Mouse (Mus musculus): ENCODE data around the gene Lnpep. TPM values are rescaled to one million over a fixed set of nuclear protein-coding genes. Genes with fewer than 3 reads are reported as not detected.
"Not testable (repeated sequence)": the region's sequence is repeated elsewhere in the genome, so short reads cannot be mapped to it uniquely, and the experiment has no call there.

Lnpep gene
- total and polyA plus RNA-seq, 2 experiments from 2014 or later, result 5.1 to 33.1 TPM

DNA sequence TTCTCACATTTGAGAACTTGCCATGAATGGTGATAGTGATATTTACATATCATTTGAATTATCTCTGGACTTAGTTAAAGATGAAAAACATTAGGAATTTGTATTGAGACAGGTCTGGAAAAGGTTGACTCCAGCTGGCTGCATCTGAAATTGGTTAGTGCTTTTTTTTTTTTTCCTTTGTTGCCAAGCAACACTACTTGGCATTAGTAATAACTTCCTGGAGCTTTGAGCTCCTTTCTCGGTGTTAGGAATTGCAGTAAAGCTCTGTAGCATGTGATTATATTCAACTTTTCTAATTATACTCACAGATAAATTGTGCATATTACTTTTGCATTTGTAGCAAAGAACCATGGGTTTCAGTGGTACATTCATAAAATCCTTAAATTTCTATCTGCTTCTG lies 126.0 kb downstream of the Lnpep start:
- Histone ChIP-seq H3K36me3 (ENCODE audit: insufficient read depth) (no peaks in the 10 kb centered on the region), H3K4me2 (ENCODE audit: low read depth) (no peak overlapping the region; the same call in 1 of the 2 replicates), H3K27me3 (ENCODE audit: insufficient read depth, low read length) (no peaks in the 10 kb centered on the region), H3K4me1 (ENCODE audit: insufficient read depth) (0 out of 2 replicates have a peak, but pooled peaks cover 6% of the 10 kb centered on the region), H3K27ac (ENCODE audit: low read depth, low read length) (0 out of 2 replicates have a peak overlapping the region, but pooled peaks have one; percentile 22), H3K9ac (no peak overlapping the region), H3K4me3 (ENCODE audit: low read depth, low read length) (no peak overlapping the region), H3K9me3 (ENCODE audit: low read length) (no peaks in the 10 kb centered on the region)
- 6% methylated on average over 1 of the region's 1 CpGs for WGBS
- DNase-seq, result peak; percentile 27
- no peak for TF ChIP-seq CTCF (IDR thresholded peaks at IDR 0.05; ENCODE audit: low read depth)
- ATAC-seq, result peak; percentile 74

DNA sequence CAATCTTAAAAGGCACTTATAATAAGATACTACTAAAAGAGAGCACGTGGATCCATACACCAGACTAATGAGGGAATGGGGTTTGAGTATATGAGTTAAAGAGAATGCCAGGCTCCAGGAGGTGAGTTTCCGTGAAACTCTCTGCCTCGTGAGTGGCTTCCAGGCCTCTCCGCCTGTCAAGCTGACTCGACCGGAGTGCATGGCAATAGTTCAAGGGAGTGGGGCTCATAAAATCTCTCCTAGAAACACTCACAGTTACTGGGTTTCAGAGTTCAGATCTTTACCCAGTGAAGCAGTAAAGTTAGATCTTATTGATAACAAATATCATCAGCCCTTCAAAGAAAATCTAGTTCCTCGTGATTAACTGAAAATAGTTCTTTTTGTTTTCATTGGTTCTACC lies 128.1 kb downstream of the Lnpep start:
- ATAC-seq (no peak), DNase-seq (no peak)
- H3K27ac ChIP-seq (ENCODE audit: low read depth, low read length), result no peak overlapping the region
- no peaks in the 10 kb centered on the region for H3K9me3 ChIP-seq (ENCODE audit: low read length)
- H3K4me2 ChIP-seq (ENCODE audit: low read depth), result no peak overlapping the region
- H3K36me3 ChIP-seq (ENCODE audit: insufficient read depth), result no peaks in the 10 kb centered on the region
- no peaks in the 10 kb centered on the region for H3K27me3 ChIP-seq (ENCODE audit: insufficient read depth, low read length)
- H3K4me1 ChIP-seq (ENCODE audit: insufficient read depth), result 0 out of 2 replicates have a peak, but pooled peaks cover 6% of the 10 kb centered on the region
- no peak overlapping the region for H3K9ac ChIP-seq
- no peak for TF ChIP-seq CTCF (IDR thresholded peaks at IDR 0.05; ENCODE audit: low read depth)
- H3K4me3 ChIP-seq (ENCODE audit: low read depth, low read length), result no peak overlapping the region
- WGBS, result 94% methylated on average over 7 of the region's 7 CpGs

DNA sequence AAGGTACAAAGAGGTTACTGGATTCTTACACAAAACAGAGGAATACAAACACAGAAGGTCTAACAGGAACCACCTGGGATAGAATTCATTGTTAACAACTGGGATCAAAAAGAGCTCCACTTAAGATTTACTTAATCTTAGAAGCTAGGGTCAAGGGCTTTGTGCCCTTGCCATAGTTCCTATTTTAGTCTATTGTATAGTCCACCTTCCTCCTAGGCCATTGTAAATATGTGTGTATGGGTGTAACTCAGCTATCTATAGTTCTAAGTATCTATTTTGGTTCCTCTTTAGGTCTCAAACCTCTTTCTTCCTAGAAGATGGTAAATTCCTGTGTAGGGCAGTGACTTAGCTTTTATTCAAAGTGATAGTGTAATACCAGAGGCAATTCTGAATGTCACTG lies 128.6 kb downstream of the Lnpep start:
- not testable (repeated sequence) for H3K27me3 ChIP-seq (ENCODE audit: insufficient read depth, low read length); ATAC-seq; H3K36me3 ChIP-seq (ENCODE audit: insufficient read depth); H3K4me2 ChIP-seq (ENCODE audit: low read depth); H3K4me3 ChIP-seq (ENCODE audit: low read depth, low read length); H3K27ac ChIP-seq (ENCODE audit: low read depth, low read length); H3K9me3 ChIP-seq (ENCODE audit: low read length); H3K9ac ChIP-seq; H3K4me1 ChIP-seq (ENCODE audit: insufficient read depth); DNase-seq

- no peak overlapping the region for H3K27ac ChIP-seq (ENCODE audit: low read depth, low read length)
- TF ChIP-seq CTCF (IDR thresholded peaks at IDR 0.05; ENCODE audit: low read depth), result no peak
- 91% methylated on average over 8 of the region's 8 CpGs for WGBS
- H3K36me3 ChIP-seq (ENCODE audit: insufficient read depth), result no peaks in the 10 kb centered on the region
- H3K4me3 ChIP-seq (ENCODE audit: low read depth, low read length), result no peak overlapping the region
- ATAC-seq, result no peak
- H3K9ac ChIP-seq, result no peak overlapping the region
- no peaks in the 10 kb centered on the region for H3K27me3 ChIP-seq (ENCODE audit: insufficient read depth, low read length)
- no peaks in the 10 kb centered on the region for H3K4me1 ChIP-seq (ENCODE audit: insufficient read depth)
- DNase-seq, result no peak
- H3K9me3 ChIP-seq (ENCODE audit: low read length), result no peaks in the 10 kb centered on the region
- no peak overlapping the region for H3K4me2 ChIP-seq (ENCODE audit: low read depth)
Measured at GRCm38 (mm10) chr17:17492116-17492515, 132.7 kb downstream of the Lnpep start.

DNA sequence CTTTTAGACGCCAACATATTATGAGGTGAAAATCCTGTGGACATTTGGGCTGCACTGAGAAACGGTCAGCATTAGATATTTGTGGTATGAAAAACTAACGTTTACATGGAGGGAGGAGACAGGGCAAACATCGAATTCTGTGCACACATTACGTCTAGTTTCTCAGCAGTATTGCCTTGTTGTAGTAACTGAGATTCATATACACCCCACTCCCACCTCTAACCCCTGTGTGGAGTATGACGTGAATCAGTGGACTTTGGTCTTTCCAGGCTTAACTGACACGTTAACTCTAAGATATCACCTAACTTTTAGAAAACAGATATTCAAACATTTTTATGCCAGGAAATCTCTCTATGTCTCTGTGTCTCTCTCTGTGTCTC lies 133.2 kb downstream of the Lnpep start:
- Histone ChIP-seq H3K27me3 (ENCODE audit: insufficient read depth, low read length) (no peaks in the 10 kb centered on the region), H3K4me2 (ENCODE audit: low read depth) (no peak overlapping the region), H3K36me3 (ENCODE audit: insufficient read depth) (no peaks in the 10 kb centered on the region), H3K4me1 (ENCODE audit: insufficient read depth) (no peaks in the 10 kb centered on the region), H3K27ac (ENCODE audit: low read depth, low read length) (no peak overlapping the region), H3K9ac (no peak overlapping the region), H3K4me3 (ENCODE audit: low read depth, low read length) (no peak overlapping the region), H3K9me3 (ENCODE audit: low read length) (no peaks in the 10 kb centered on the region)
- ATAC-seq (no peak), DNase-seq (no peak)
- WGBS, result 88% methylated on average over 7 of the region's 7 CpGs
- no peak for TF ChIP-seq CTCF (IDR thresholded peaks at IDR 0.05; ENCODE audit: low read depth)

DNA sequence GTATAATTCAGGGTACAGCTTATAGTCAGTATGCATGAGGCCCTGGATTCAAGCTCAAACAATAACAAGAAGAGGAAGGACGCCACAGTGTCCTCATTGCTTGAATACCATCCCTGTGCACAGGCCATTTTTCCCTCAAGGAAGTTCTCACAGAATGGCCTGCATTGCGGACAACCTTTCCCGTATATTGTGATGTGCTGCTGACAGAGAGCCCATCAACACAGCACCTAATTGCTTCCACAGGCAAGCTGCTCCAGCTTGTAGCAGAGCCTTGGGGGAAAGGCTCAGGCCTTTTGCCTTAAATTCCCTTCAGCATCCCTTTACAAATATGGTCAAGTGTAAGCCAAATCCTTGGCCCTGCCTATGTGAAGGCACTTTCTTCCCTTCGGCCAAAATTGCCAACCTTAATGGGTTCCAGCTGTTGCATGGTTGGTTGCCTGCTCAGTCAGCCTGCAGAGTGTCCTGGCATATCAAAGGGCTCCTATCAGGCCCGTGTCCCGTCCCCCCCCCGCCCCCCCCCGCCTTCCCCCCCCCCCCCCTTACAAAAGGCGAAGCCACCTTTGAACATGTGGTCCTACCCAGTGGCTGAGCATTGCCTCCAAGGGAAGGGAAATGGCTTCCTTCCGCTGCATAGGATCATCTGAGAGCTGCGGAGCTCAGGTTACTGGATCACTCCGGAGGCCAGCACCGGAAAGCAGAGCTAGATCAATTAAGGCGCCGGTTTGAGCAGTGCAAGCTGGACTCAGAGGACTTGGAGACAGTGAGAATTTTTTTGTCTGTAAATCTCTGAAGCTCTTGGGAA lies 133.8 kb downstream of the Lnpep start:
- Histone ChIP-seq H3K4me1 (ENCODE audit: insufficient read depth) (no peaks in the 10 kb centered on the region), H3K36me3 (ENCODE audit: insufficient read depth) (no peaks in the 10 kb centered on the region), H3K9me3 (ENCODE audit: low read length) (no peaks in the 10 kb centered on the region), H3K27ac (ENCODE audit: low read depth, low read length) (no peak overlapping the region), H3K9ac (no peak overlapping the region), H3K27me3 (ENCODE audit: insufficient read depth, low read length) (no peaks in the 10 kb centered on the region), H3K4me2 (ENCODE audit: low read depth) (no peak overlapping the region), H3K4me3 (ENCODE audit: low read depth, low read length) (no peak overlapping the region)
- ATAC-seq (no peak), DNase-seq (no peak)
- TF ChIP-seq CTCF (IDR thresholded peaks at IDR 0.05; ENCODE audit: low read depth), result no peak
- 62% methylated on average over 14 of the region's 15 CpGs for WGBS

- ATAC-seq, result no peak
- no peak for DNase-seq
- no peak for TF ChIP-seq CTCF (IDR thresholded peaks at IDR 0.05; ENCODE audit: low read depth)
- Histone ChIP-seq H3K27me3 (ENCODE audit: insufficient read depth, low read length) (no peaks in the 10 kb centered on the region), H3K27ac (ENCODE audit: low read depth, low read length) (no peak overlapping the region), H3K9ac (no peak overlapping the region), H3K4me1 (ENCODE audit: insufficient read depth) (no peaks in the 10 kb centered on the region), H3K4me2 (ENCODE audit: low read depth) (no peak overlapping the region), H3K36me3 (ENCODE audit: insufficient read depth) (no peaks in the 10 kb centered on the region), H3K4me3 (ENCODE audit: low read depth, low read length) (no peak overlapping the region), H3K9me3 (ENCODE audit: low read length) (no peaks in the 10 kb centered on the region)
- WGBS, result 34% methylated on average over 2 of the region's 2 CpGs
Measured at GRCm38 (mm10) chr17:17485789-17486188, 139.1 kb downstream of the Lnpep start.

Other genes starting within 250 kb of the Lnpep start
- gene Lix1, start 222.4 kb downstream of the Lnpep start, total RNA-seq (2014; rRNA removed), result 27.5 and 45.4 TPM in 2 replicates
- 25.1 and 33.0 TPM in 2 replicates for gene Lix1, start 222.4 kb downstream of the Lnpep start, polyA plus RNA-seq (2015; fragmentation: Nextera tagmentation; extraction: Ambion mirVana)
- not detected in 2 replicates for gene Vmn2r90, start 78.7 kb upstream of the Lnpep start, total RNA-seq (2014; rRNA removed)
- gene Vmn2r90, start 78.7 kb upstream of the Lnpep start, polyA plus RNA-seq (2015; fragmentation: Nextera tagmentation; extraction: Ambion mirVana), result not detected in 2 replicates
- gene Spaca6, start 202.1 kb upstream of the Lnpep start, total RNA-seq (2014; rRNA removed), result 18.5 and 20.8 TPM in 2 replicates
- gene Spaca6, start 202.1 kb upstream of the Lnpep start, polyA plus RNA-seq (2015; fragmentation: Nextera tagmentation; extraction: Ambion mirVana), result 5.1 and 10.7 TPM in 2 replicates
- 0.23 and 0.90 TPM in 2 replicates for gene Has1, start 230.2 kb upstream of the Lnpep start, total RNA-seq (2014; rRNA removed)
- gene Has1, start 230.2 kb upstream of the Lnpep start, polyA plus RNA-seq (2015; fragmentation: Nextera tagmentation; extraction: Ambion mirVana), result 0.20 and 0.53 TPM in 2 replicates

Measured in forebrain, postnatal 0 days (tissue).